Mouse (Mus musculus): ENCODE measurements at regions not wholly inside any gene's neighbourhood (a gene's known extent, or its start where the extent isn't known, plus 50 kb on each side); places are given as distances from the start of the nearest gene placed in this dataset.

- no peak for TF ChIP-seq CTCF (IDR thresholded peaks at IDR 0.05; ENCODE audit: control insufficient read depth, insufficient read depth, insufficient read length)
- TF ChIP-seq MYOG (IDR thresholded peaks at IDR 0.05; ENCODE audit: control insufficient read depth, extremely low read depth, insufficient read length), result no peak
- TF ChIP-seq USF1 (IDR thresholded peaks at IDR 0.05; ENCODE audit: low read depth), result no peak
- TF ChIP-seq MAX (IDR thresholded peaks at IDR 0.05), result no peak
- no peak for TF ChIP-seq MYOD1 (IDR thresholded peaks at IDR 0.05; ENCODE audit: control insufficient read depth, insufficient read length, low read depth)
- no peak for TF ChIP-seq CEBPB (IDR thresholded peaks at IDR 0.05; ENCODE audit: low read depth)
These were observed 195.4 kb upstream of the Irx3 start for GRCm38 (mm10) chr8:91997023-91997891.

Measured in C2C12 (cell line).